Mouse (Mus musculus) forebrain, embryonic 13.5 days (tissue): ENCODE measurements at regions not wholly inside any gene's neighbourhood (a gene's known extent, or its start where the extent isn't known, plus 50 kb on each side); places are given as distances from the start of the nearest gene placed in this dataset.

ENCODE experiments used
- ATAC-seq: fragments of 200-750 bp; cut with Nextera tagmentation; 2 replicates; pipeline ENCODE4 v1.8.0; 2017
- H3K27ac ChIP-seq: fragments of 300-500 bp; sonication (generic); 2 replicates; pipeline ENCODE4 v1.5.1; 2015; ENCODE audit warnings: inconsistent platforms, mild to moderate bottlenecking, moderate library complexity
- H3K27me3 ChIP-seq: fragments of 300-500 bp; sonication (generic); 2 replicates; pipeline ENCODE4 v1.6.1; 2015; ENCODE audit warnings: mild to moderate bottlenecking, inconsistent platforms
- H3K36me3 ChIP-seq: fragments of 300-500 bp; sonication (generic); 2 replicates; pipeline ENCODE4 v1.6.1; 2015; ENCODE audit warnings: mild to moderate bottlenecking, inconsistent platforms; ENCODE audit not compliant: poor library complexity, severe bottlenecking
- H3K4me1 ChIP-seq: fragments of 300-500 bp; sonication (generic); 2 replicates; pipeline ENCODE4 v1.6.1; 2015; ENCODE audit warnings: inconsistent platforms
- H3K4me2 ChIP-seq: fragments of 300-500 bp; sonication (generic); 2 replicates; pipeline ENCODE4 v1.6.1; 2015; ENCODE audit warnings: inconsistent platforms, mild to moderate bottlenecking, moderate library complexity
- H3K4me3 ChIP-seq: fragments of 300-500 bp; sonication (generic); 2 replicates; pipeline ENCODE4 v1.5.1; 2015; ENCODE audit warnings: mild to moderate bottlenecking, inconsistent platforms
- H3K9ac ChIP-seq: fragments of 300-500 bp; sonication (generic); 2 replicates; pipeline ENCODE4 v1.6.1; 2015; ENCODE audit warnings: mild to moderate bottlenecking, inconsistent platforms
- H3K9me3 ChIP-seq: fragments of 300-500 bp; sonication (generic); replicated peaks from 2 replicates; pipeline ENCODE4 v1.6.1; 2016; ENCODE audit warnings: inconsistent platforms
- WGBS: fragments of 180-500 bp; shearing (Covaris S2); methylation state at CpG from one replicate; pipeline ENCODE4 v1.1.7; 2015; 5-methylcytosine and 5-hydroxymethylcytosine counted together

DNA sequence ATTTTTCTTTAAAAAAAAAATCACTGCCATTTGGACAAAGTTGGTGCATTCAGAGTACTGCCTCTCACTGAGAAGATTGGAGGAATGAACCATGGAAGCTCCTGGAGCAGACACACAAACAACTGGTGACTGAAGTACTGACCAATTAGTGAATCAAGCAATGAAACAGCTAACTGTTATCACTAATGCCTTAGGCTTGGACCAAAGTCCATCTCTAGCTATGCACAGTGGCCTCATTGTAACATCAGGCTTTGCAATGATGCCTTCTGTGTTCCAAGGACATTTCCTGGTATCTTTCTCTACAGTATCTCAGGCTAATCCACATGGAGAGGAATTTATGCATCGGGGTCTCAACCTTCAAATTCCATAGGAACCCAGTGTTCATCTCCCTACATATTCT lies 123.2 kb upstream of the Nsun2 start:
- WGBS, result 86% methylated on average over 1 of the region's 1 CpGs
- Histone ChIP-seq H3K9me3 (no peaks in the 10 kb centered on the region; the same call in 1 of the 2 replicates), H3K27me3 (no peaks in the 10 kb centered on the region), H3K4me2 (no peak overlapping the region), H3K4me1 (no peaks in the 10 kb centered on the region), H3K36me3 (no peaks in the 10 kb centered on the region), H3K9ac (no peak overlapping the region), H3K4me3 (no peak overlapping the region), H3K27ac (no peak overlapping the region)
- ATAC-seq, result no peak

DNA sequence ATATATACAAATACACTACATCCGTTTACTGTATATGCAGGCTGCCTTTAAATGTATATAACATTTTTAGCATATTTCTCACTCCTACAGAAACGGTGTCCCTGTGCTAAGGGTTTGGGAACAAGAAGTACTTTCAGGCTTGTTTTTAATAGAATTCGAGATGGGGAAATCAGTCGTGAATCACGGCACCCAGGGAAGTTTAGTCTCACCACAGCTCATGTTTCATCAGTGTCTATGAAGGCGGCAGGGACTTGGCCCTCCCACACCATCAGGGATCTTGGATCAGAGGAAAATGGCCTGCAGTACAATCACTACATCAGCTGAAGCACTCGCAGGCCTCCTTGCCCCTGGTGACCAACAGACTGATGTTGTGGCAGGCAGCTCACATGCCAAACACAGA lies 118.7 kb upstream of the Nsun2 start:
- Histone ChIP-seq H3K27me3 (no peaks in the 10 kb centered on the region), H3K4me1 (no peaks in the 10 kb centered on the region), H3K9me3 (no peaks in the 10 kb centered on the region; the same call in 1 of the 2 replicates), H3K36me3 (no peaks in the 10 kb centered on the region), H3K4me3 (no peak overlapping the region), H3K4me2 (no peak overlapping the region), H3K9ac (no peak overlapping the region), H3K27ac (no peak overlapping the region)
- no peak for ATAC-seq
- WGBS, result 88% methylated on average over 7 of the region's 7 CpGs

GRCm38 (mm10) chr13:69416726-69417125 lies 116.8 kb upstream of the Nsun2 start:
- no peak overlapping the region for H3K4me3 ChIP-seq
- no peaks in the 10 kb centered on the region for H3K36me3 ChIP-seq
- WGBS, result 31% methylated on average over 2 of the region's 2 CpGs
- no peaks in the 10 kb centered on the region for H3K27me3 ChIP-seq
- H3K4me1 ChIP-seq, result no peaks in the 10 kb centered on the region
- H3K4me2 ChIP-seq, result no peak overlapping the region
- no peak overlapping the region for H3K27ac ChIP-seq
- ATAC-seq, result no peak
- no peak overlapping the region for H3K9ac ChIP-seq
- H3K9me3 ChIP-seq, result no peaks in the 10 kb centered on the region; the same call in 1 of the 2 replicates

DNA sequence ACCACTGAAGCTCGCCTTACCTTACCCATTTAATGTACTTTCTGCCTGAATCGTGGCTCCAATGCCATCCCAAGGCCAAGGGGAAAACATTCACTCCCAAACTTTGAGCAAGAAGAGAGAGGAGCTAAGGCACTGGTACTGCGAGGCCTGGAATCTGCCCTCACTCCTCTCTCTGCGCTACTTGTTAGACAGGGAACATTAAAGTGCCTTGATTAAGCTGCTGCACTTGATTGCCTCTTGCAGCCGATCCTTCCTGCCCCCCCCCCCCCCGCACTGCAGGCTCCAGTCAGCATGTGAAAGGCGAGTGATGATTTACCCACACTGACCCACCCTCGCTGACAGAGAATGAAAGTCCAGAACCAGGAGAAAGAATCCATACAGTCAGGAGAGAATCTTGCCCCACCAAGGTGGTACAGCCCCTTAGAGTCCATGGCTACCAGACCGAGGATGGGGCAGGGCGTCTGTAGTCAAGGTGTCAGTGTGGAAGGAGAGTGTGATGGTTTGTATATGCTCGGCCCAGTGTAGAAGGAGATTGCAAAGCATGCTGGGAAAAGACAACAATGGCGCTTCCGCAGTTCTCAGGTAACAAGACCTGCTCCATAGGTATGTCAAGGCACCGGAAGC lies 115.6 kb upstream of the Nsun2 start:
- 88% methylated on average over 14 of the region's 14 CpGs for WGBS
- no peak for ATAC-seq
- no peaks in the 10 kb centered on the region; the same call in 1 of the 2 replicates for H3K9me3 ChIP-seq
- H3K4me1 ChIP-seq, result no peaks in the 10 kb centered on the region
- H3K27ac ChIP-seq, result no peak overlapping the region
- H3K27me3 ChIP-seq, result no peaks in the 10 kb centered on the region
- no peak overlapping the region for H3K4me2 ChIP-seq
- H3K4me3 ChIP-seq, result no peak overlapping the region
- H3K36me3 ChIP-seq, result no peaks in the 10 kb centered on the region
- H3K9ac ChIP-seq, result no peak overlapping the region

DNA sequence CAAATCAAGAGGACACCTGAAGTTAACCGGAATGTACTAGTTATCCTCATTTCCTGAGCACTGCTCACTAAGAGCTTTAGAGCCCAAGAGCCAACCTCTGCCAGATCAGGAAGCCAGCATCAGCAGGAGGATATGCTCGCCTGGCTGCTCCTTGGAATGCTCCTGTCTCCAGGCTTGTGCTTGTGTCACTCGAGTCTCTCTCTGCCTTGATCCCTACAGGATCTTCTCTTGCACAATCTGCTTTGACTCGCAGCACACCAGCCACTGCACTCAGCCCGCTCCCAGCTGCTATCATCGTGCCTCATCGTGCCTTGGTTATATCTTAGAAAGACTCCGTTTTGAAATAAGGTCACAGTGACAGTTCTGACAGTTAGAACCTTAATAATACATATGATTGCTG lies 113.4 kb upstream of the Nsun2 start:
- no peak overlapping the region for H3K4me3 ChIP-seq
- no peak for ATAC-seq
- H3K36me3 ChIP-seq, result no peaks in the 10 kb centered on the region
- H3K9ac ChIP-seq, result no peak overlapping the region
- H3K9me3 ChIP-seq, result no peaks in the 10 kb centered on the region
- H3K4me2 ChIP-seq, result no peak overlapping the region
- no peak overlapping the region for H3K27ac ChIP-seq
- H3K4me1 ChIP-seq, result no peaks in the 10 kb centered on the region
- no peaks in the 10 kb centered on the region for H3K27me3 ChIP-seq
- WGBS, result 94% methylated on average over 8 of the region's 8 CpGs

GRCm38 (mm10) chr13:69421966-69422365 lies 111.6 kb upstream of the Nsun2 start:
- no peaks in the 10 kb centered on the region for H3K9me3 ChIP-seq
- H3K4me1 ChIP-seq, result no peaks in the 10 kb centered on the region
- ATAC-seq, result no peak

DNA sequence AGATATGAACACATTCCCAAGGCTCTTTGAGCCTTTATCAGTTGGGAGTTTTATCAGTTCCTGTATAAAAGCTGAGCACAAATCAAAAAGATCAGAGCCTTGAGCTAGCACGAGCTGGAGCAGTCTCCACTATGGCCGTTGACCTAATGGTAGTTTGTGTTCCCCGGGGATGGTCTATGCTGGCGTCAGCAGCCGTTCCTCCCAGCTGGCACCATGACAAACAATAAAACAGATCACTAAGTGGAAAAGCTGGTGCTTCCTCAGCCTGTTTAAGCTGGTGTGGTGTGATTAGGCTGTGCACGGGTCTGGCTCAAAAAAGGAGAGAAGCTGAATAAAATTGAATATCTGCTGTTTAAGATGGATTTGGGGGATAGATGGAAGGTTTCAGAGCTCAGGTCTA lies 107.4 kb upstream of the Nsun2 start:
- H3K27me3 ChIP-seq, result no peaks in the 10 kb centered on the region
- no peak overlapping the region for H3K4me2 ChIP-seq
- no peak overlapping the region for H3K4me3 ChIP-seq
- no peaks in the 10 kb centered on the region for H3K4me1 ChIP-seq
- 62% methylated on average over 6 of the region's 6 CpGs for WGBS
- H3K27ac ChIP-seq, result no peak overlapping the region; the same call in 1 of the 2 replicates
- peak; percentile 45; the same call in 1 of the 2 replicates for ATAC-seq
- H3K9ac ChIP-seq, result no peak overlapping the region
- no peaks in the 10 kb centered on the region for H3K36me3 ChIP-seq
- no peaks in the 10 kb centered on the region for H3K9me3 ChIP-seq

More at GRCm38 (mm10) chr13:69421966-69422365, 111.6 kb upstream of the Nsun2 start:
- no peaks in the 10 kb centered on the region for H3K27me3 ChIP-seq
- H3K36me3 ChIP-seq, result no peaks in the 10 kb centered on the region
- H3K4me3 ChIP-seq, result no peak overlapping the region
- no peak overlapping the region for H3K27ac ChIP-seq
- H3K9ac ChIP-seq, result no peak overlapping the region
- no peak overlapping the region for H3K4me2 ChIP-seq

DNA sequence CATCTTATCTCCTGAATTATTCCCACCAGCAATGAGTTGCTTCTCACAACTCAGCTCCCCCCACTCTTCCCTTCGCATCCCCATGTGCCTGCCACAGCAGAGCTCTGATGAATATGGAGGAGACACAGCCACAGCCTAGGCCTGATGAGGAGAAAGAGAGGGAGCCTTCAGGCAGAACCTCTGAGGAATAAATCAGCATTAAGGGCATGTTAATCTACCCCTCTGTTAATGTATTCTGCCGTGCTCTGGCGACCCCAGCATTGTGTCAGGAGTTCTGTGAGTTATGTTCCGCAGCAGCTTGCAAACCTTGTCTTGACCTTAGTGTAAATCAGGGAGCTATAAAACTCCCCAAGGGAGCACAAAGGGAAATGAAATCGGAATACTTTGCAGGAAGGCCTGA lies 104.0 kb upstream of the Nsun2 start:
- H3K36me3 ChIP-seq, result no peaks in the 10 kb centered on the region
- WGBS, result 64% methylated on average over 5 of the region's 5 CpGs
- H3K4me3 ChIP-seq, result no peak overlapping the region
- no peak overlapping the region for H3K4me2 ChIP-seq
- H3K9ac ChIP-seq, result no peak overlapping the region
- no peaks in the 10 kb centered on the region for H3K9me3 ChIP-seq
- ATAC-seq, result peak; percentile 58; the same call in 1 of the 2 replicates
- no peak overlapping the region for H3K27ac ChIP-seq
- H3K4me1 ChIP-seq, result no peaks in the 10 kb centered on the region
- no peaks in the 10 kb centered on the region for H3K27me3 ChIP-seq

- WGBS, result 89% methylated on average over 8 of the region's 8 CpGs
- ATAC-seq, result no peak
- H3K4me1 ChIP-seq, result no peaks in the 10 kb centered on the region
- H3K27ac ChIP-seq, result no peak overlapping the region
- H3K4me3 ChIP-seq, result no peak overlapping the region
- H3K27me3 ChIP-seq, result no peaks in the 10 kb centered on the region
- H3K9me3 ChIP-seq, result no peaks in the 10 kb centered on the region
- no peak overlapping the region for H3K9ac ChIP-seq
- no peaks in the 10 kb centered on the region for H3K36me3 ChIP-seq
- no peak overlapping the region for H3K4me2 ChIP-seq
These were observed 99.9 kb upstream of the Nsun2 start for GRCm38 (mm10) chr13:69433461-69434323.

GRCm38 (mm10) chr13:69439486-69439885 lies 94.1 kb upstream of the Nsun2 start:
- WGBS, result 92% methylated on average over 9 of the region's 9 CpGs
- Histone ChIP-seq H3K4me3 (no peak overlapping the region), H3K4me1 (no peaks in the 10 kb centered on the region), H3K27me3 (no peaks in the 10 kb centered on the region), H3K36me3 (no peaks in the 10 kb centered on the region), H3K4me2 (no peak overlapping the region), H3K27ac (no peak overlapping the region), H3K9me3 (no peaks in the 10 kb centered on the region), H3K9ac (no peak overlapping the region)
- ATAC-seq, result no peak

GRCm38 (mm10) chr13:69441798-69442197 lies 91.7 kb upstream of the Nsun2 start:
- Histone ChIP-seq H3K4me1 (no peaks in the 10 kb centered on the region), H3K36me3 (no peaks in the 10 kb centered on the region), H3K27me3 (no peaks in the 10 kb centered on the region), H3K27ac (no peak overlapping the region), H3K9ac (no peak overlapping the region), H3K4me3 (no peak overlapping the region), H3K4me2 (no peak overlapping the region), H3K9me3 (no peaks in the 10 kb centered on the region)
- WGBS, result 54% methylated on average over 1 of the region's 1 CpGs
- no peak for ATAC-seq

DNA sequence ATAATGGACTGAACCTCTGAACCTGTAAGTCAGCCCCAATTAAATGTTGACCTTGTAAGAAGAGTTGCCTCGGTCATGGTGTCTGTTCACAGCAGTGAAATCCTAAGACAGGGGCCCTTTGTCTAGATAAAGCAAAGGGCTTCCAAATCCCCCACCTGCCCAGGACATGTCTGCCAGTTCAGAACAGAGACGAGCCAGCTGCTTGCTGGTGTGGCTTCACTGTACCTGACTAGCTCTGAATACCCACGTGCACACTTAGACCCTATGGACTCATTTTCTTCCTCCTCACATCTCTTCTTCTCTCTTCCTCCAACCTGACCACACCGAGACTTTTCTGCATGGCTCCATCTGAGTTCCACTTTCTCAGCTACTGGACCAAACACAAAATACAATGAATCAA lies 87.9 kb upstream of the Nsun2 start:
- H3K9ac ChIP-seq, result no peak overlapping the region

More for the DNA sequence above, 87.9 kb upstream of the Nsun2 start:
- Histone ChIP-seq H3K9me3 (no peaks in the 10 kb centered on the region), H3K4me3 (no peak overlapping the region), H3K27ac (no peak overlapping the region), H3K36me3 (no peaks in the 10 kb centered on the region), H3K27me3 (no peaks in the 10 kb centered on the region), H3K4me2 (no peak overlapping the region), H3K4me1 (no peaks in the 10 kb centered on the region)
- ATAC-seq, result no peak
- WGBS, result 70% methylated on average over 4 of the region's 4 CpGs
